Mouse (Mus musculus) embryo, embryonic 11.5 days (tissue): Measurements from ENCODE around the gene Antxr1.

Experiments used
- DNase-seq: peaks from one replicate; pipeline ENCODE4 v3.0.0-alpha.2; 2012; ENCODE audit warnings: low read depth, low spot score

Antxr1 gene

DNA sequence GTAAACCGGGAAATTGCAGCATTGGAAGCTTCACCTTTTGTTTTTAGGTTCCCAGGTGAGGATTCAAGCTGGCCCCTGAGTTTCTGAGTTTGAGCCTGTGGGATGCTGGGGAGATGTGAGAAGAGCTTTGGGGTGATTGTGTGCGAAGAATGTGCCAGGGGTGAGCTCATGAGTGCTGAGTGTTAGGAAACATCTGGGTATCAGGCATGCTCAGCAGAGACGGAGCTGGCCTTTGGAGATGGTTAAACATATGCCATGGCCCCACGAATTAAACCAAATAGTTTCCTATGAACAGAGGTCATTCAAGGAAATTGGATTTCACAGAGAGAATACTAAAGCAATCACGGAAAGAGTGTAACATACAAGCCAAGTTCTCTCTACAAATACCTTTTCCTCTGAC, 193.4 kb downstream of the Antxr1 start:
- DNase-seq, result no peak

GRCm38 (mm10) chr6:87139796-87140553, 195.6 kb downstream of the Antxr1 start:
- no peak for DNase-seq

- no peak for DNase-seq
Observed at GRCm38 (mm10) chr6:87138479-87138878, 197.1 kb downstream of the Antxr1 start.

DNA sequence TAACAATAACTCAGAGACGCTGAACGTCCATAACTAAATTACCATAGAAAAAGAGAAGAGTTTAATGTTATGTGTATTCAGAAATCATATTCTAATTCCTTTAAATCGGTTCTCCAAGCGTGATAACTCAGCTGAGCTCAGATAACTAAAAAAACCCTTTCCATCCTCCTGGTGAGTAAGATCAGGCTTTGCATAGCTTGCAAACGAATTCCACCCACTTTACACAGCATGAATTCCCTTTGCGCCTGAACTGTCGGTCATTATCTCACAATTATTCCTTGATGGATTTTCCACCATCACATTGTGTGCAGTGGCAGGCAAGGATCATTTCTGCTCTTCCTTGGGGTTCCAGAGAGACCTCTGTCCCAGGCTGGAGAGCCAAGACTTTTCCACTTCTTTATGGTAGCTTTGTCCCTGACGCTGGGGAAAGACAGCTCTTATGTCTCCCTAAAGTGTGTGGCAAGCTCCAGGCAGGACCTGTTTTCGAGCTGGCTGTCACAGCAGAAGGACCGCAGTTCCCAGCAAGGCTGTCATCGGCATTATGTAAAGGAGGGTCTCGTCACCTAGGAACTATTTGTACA, 201.6 kb downstream of the Antxr1 start:
- DNase-seq, result no peak

GRCm38 (mm10) chr6:87133520-87133919, 202.1 kb downstream of the Antxr1 start:
- DNase-seq, result no peak

DNA sequence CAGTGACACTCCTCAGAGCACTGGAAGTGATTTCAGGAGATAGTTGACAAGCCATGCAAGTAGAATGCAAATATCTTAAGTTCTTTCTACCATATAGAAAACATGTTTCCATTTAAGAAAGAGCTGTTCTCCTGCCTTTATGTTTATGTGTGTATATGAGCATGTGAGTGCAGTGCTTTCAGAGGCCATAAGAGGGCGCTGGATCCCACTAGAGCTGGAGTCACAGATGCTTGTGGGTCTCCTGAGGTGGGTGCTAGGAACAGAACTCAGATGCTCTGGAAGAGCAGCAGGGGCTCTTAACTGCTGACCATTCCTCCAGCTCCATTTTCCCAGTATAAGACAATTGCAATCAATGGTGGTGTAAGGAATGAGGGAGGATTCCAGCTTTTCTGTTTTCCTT, 204.5 kb downstream of the Antxr1 start:
- no peak for DNase-seq

DNA sequence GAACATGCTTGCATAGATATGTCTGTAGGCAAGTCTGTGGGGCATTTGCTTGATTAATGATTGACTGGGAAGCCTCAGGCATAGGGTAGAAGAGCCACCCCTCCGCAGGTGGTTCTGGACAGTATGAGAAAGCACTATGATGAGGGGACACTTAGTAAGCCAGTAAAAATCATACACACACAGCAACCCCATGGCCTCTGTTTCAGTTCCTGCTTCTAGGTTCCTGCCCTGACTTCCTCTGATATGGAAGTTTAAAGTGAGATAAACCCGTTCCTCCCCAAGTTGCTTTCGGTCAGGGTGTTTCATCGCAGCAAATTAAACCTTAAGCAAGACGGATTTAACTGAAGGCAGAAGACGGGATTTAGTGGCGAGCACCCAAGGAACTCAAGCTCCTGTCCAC, 205.0 kb downstream of the Antxr1 start:
- no peak for DNase-seq

DNA sequence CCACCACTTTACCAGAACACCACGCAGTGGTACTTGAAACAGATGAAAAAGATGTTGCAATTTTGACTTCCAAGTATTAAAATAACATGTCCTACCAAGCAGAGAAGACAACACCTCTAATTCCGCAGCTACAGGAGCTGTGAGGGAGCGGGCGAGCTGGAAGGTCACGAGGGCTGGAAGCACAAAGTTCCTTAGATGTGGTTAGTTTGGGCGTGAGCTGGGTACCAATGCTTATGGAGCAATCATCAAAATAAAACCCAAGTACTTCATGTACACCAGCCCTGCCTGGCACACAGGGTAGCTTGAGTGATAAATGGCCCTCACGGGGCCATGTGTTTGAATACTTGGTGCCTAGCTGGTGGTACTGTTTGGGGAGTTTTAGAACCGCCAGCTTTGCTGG, 205.8 kb downstream of the Antxr1 start:
- no peak for DNase-seq

GRCm38 (mm10) chr6:87127049-87127753, 208.4 kb downstream of the Antxr1 start:
- DNase-seq, result no peak

DNA sequence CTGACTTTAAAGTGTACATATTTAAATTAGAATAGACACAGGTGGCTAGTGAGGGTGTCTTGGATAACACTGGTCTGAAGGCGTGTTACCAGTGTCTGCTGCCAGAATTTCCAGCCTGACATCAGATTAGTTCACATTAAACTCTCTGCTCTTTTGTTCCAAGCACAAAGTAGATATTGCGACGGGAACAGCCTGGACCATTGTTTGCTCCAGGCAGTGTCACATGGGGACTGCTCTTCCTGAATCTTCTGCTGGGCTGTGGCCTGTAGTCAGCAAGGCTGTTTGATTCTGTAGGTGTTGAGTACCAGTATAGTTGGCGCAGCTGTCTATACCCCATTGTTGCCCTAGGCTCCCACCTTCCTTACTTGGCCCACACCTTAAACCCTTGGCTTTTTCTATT, 211.6 kb downstream of the Antxr1 start:
- no peak for DNase-seq

GRCm38 (mm10) chr6:87123406-87123805, 212.2 kb downstream of the Antxr1 start:
- no peak for DNase-seq

DNA sequence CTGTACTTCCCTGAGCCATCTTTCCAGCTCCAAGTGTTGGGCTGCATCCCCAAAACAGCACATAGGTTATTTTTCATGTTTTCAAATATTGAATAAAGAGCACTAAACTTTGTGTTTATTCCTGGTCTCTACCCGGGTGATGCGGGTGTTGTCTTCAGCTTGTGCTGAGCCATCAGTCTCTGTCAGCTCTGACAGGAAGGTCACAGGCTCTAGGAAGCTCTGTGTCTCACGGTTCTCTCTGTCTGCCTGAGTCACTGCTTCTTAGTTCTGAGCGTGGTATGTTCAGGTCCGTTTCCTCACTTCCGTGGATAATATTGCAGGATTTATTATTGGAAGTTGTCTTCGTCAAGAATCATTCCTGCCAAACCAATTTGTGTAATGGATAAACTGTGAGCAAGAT, 213.7 kb downstream of the Antxr1 start:
- DNase-seq, result no peak

DNA sequence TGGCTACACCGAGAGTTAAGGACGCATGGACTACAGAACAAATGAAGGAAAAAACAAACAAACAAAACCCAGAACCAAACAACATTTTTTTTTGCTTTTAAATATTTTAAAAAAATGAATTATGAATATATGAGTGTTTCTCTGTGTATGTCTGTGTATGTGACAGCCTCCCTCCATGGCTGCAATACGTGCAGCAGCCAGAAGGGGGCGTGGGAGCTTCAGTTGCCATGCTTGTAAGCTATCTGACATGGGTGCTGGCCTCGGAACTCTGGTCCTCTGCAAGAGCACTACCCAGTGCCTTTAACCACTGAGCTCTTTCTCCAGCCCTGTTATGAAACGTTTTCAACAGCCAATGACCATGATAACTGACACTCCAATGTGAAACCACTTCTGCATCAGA, 215.0 kb downstream of the Antxr1 start:
- no peak for DNase-seq

- DNase-seq, result no peak
Observed at GRCm38 (mm10) chr6:87119975-87120374, 215.6 kb downstream of the Antxr1 start.

GRCm38 (mm10) chr6:87119066-87119837, 216.4 kb downstream of the Antxr1 start:
- DNase-seq, result no peak

GRCm38 (mm10) chr6:87116596-87116995, 219.0 kb downstream of the Antxr1 start:
- DNase-seq, result no peak

DNA sequence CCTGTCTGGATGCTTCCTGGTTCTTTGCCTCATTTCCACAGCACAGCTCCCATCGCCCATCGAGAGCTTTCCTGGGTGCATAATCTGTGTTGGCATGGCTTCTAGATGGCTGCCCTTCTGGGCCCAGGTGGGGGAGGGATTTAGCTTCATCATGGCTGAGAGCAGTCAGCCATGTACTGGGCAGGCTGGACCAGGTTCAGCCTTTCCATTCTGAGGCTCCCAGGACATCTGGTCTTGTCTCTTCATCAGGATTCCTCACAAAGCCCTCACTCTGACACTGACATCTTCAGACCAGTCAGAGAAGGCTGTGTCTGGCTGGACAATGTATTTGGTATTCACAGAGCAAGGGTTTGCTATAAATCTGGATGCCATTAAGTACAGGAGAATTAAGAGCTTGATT, 219.6 kb downstream of the Antxr1 start:
- DNase-seq, result no peak

GRCm38 (mm10) chr6:87112125-87112524, 223.5 kb downstream of the Antxr1 start:
- no peak for DNase-seq

DNA sequence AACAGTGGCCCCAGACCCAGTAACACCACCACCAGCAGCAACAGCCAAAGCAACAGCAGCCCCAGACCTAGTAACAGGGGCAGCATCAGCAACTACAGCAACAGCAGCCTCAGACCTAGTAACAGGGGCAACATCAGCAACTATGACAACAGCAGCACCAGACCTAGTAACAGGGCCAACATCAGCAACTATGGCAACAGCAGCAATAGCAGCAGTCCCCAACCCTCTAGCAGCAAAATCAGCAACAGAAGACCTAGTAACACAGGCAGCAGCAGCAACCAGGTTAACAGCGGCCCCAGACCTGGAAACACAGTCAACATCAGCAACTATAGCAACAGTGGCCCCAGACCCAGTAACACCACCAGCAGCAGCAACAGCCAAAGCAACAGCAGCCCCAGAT, 224.1 kb downstream of the Antxr1 start:
- no peak for DNase-seq

DNA sequence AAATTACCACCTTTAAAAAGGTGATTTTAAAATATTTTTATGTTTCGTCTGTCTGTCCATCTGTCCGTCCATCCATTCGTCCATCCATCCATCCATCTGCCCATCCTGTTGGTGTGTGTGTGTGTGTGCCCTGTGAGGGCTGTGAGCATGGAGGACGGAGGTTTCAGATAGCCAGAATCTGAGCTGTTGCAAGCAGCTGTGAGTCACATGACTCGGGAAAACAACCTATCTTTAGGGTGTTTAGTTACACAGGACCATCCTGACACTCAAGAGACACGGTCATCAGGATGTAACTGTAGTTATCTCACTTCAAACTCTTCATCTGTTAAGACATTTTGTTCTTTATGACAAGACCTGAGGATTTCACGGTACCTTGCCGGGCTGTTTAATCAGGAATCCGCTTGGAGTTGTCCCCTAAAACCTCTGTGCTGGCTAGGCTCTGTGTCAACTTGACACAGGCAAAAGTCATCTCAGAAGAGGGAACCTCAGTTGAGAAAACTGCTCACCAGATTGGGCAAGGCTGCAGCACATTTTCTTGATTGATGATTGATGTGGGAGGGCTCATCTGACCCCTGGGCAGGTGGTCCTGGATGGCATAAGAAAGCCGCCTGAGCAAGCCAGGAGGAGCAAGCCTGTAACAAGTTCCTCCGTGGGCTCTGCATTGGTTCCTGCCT, 231.4 kb downstream of the Antxr1 start, which contains the start of gene D6Ertd527e:
Gene D6Ertd527e, plus strand, starts transcription at position 624 of the 674 bp plus-strand sequence.
- DNase-seq, result no peak

DNA sequence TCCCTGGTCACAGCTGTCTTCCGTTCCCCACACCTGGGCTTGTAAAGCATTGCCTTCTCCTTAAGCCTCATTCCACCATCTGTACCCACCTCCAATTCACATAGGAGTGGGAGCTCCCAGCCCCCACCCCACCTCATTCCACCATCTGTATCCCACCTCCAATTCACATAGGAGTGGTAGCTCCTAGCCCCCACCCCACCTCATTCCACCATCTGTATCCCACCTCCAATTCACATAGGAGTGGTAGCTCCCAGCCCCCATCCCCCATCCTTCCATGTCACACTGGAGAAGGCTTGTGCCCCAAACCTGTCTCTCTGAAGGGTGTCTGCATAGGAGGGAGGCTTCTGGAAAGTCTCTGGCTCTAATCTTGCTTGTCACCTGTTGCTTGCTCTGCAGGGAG, 232.3 kb downstream of the Antxr1 start:
- no peak for DNase-seq
